Mouse (Mus musculus): Measurements from ENCODE around the gene Nos1. TPM values are rescaled to one million over a fixed set of nuclear protein-coding genes. Genes with fewer than 3 reads are reported as not detected.

Nos1 gene
- polyA plus RNA-seq, 2 experiments = 0.41 to 0.70 TPM

- WGBS = 25% methylated on average over 9 of the region's 9 CpGs
- no peak overlapping the region for H3K4me2 ChIP-seq (replicated peaks; ENCODE audit: low read depth, low read length, severe bottlenecking)
- no peak for ATAC-seq (ENCODE audit: low FRiP score, low read depth)
- H3K36me3 ChIP-seq (ENCODE audit: control insufficient read depth, insufficient read depth, low read length) = no peaks in the 10 kb centered on the region
- TF ChIP-seq POLR2A (IDR thresholded peaks at IDR 0.05; ENCODE audit: borderline replicate concordance, extremely low read depth, insufficient read depth, insufficient read length) = no peak
- no peak overlapping the region for H3K27ac ChIP-seq (replicated peaks; ENCODE audit: low read depth, low read length)
- H3K9me3 ChIP-seq (ENCODE audit: control insufficient read depth, low read length) = 0 out of 2 replicates have a peak, but pooled peaks cover 6% of the 10 kb centered on the region
- H3K9ac ChIP-seq (ENCODE audit: low read depth, low read length, severe bottlenecking) = peak overlapping the region; percentile 8; the same call in 1 of the 2 replicates
- H3K4me1 ChIP-seq (ENCODE audit: control insufficient read depth, insufficient read depth, low read length) = peaks cover 7% of the 10 kb centered on the region; the same call in 1 of the 2 replicates
- H3K27me3 ChIP-seq (ENCODE audit: control insufficient read depth, insufficient read depth, low read length) = peaks cover 50% of the 10 kb centered on the region
- H3K4me3 ChIP-seq (replicated peaks; ENCODE audit: low read length) = no peak overlapping the region
- no peak for DNase-seq (ENCODE audit: low spot score)
Observed at GRCm38 (mm10) chr5:117837731-117838130, 56.9 kb downstream of the Nos1 start.

- Histone ChIP-seq H3K4me1 (ENCODE audit: control insufficient read depth, insufficient read depth, low read length) (peaks cover 7% of the 10 kb centered on the region; the same call in 1 of the 2 replicates), H3K9ac (ENCODE audit: low read depth, low read length, severe bottlenecking) (no peak overlapping the region), H3K4me2 (replicated peaks; ENCODE audit: low read depth, low read length, severe bottlenecking) (no peak overlapping the region), H3K9me3 (ENCODE audit: control insufficient read depth, low read length) (0 out of 2 replicates have a peak, but pooled peaks cover 6% of the 10 kb centered on the region), H3K27ac (replicated peaks; ENCODE audit: low read depth, low read length) (no peak overlapping the region), H3K27me3 (ENCODE audit: control insufficient read depth, insufficient read depth, low read length) (peaks cover 63% of the 10 kb centered on the region), H3K4me3 (replicated peaks; ENCODE audit: low read length) (no peak overlapping the region), H3K36me3 (ENCODE audit: control insufficient read depth, insufficient read depth, low read length) (no peaks in the 10 kb centered on the region)
- TF ChIP-seq POLR2A (IDR thresholded peaks at IDR 0.05; ENCODE audit: borderline replicate concordance, extremely low read depth, insufficient read depth, insufficient read length) = no peak
- WGBS = 78% methylated on average over 7 of the region's 7 CpGs
- DNase-seq (ENCODE audit: low spot score) (no peak), ATAC-seq (ENCODE audit: low FRiP score, low read depth) (no peak)
Observed at GRCm38 (mm10) chr5:117839501-117839900, 58.7 kb downstream of the Nos1 start.

GRCm38 (mm10) chr5:117840203-117840602 lies 59.4 kb downstream of the Nos1 start:
- Histone ChIP-seq H3K27ac (replicated peaks; ENCODE audit: low read depth, low read length) (no peak overlapping the region), H3K27me3 (ENCODE audit: control insufficient read depth, insufficient read depth, low read length) (peaks cover 63% of the 10 kb centered on the region), H3K4me2 (replicated peaks; ENCODE audit: low read depth, low read length, severe bottlenecking) (no peak overlapping the region), H3K9me3 (ENCODE audit: control insufficient read depth, low read length) (no peaks in the 10 kb centered on the region), H3K4me3 (replicated peaks; ENCODE audit: low read length) (no peak overlapping the region), H3K36me3 (ENCODE audit: control insufficient read depth, insufficient read depth, low read length) (no peaks in the 10 kb centered on the region), H3K4me1 (ENCODE audit: control insufficient read depth, insufficient read depth, low read length) (peaks cover 7% of the 10 kb centered on the region; the same call in 1 of the 2 replicates), H3K9ac (ENCODE audit: low read depth, low read length, severe bottlenecking) (no peak overlapping the region)
- no peak for ATAC-seq (ENCODE audit: low FRiP score, low read depth)
- DNase-seq (ENCODE audit: low spot score) = no peak
- WGBS = 46% methylated on average over 9 of the region's 9 CpGs
- TF ChIP-seq POLR2A (IDR thresholded peaks at IDR 0.05; ENCODE audit: borderline replicate concordance, extremely low read depth, insufficient read depth, insufficient read length) = no peak

DNA sequence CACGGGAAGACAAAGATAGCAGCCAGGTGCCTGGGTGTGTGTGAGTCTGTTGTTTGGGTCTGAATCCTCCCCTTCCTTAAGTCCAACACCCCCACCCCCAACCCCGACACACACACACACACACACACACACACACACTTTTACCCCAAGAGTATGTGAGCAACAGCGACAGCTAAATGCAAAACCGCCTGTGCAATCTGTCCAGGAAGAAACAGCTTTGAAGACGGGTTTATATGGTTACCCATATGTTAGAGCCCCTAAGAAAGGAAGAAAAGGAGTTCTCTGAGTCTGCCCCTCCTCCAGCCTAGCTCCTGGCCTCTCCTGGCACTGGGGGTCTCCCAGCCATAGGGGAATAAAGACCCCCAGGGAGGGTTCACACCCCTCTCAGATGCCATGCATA lies 60.2 kb downstream of the Nos1 start:
- Histone ChIP-seq H3K9ac (ENCODE audit: low read depth, low read length, severe bottlenecking) (no peak overlapping the region), H3K9me3 (ENCODE audit: control insufficient read depth, low read length) (no peaks in the 10 kb centered on the region), H3K4me1 (ENCODE audit: control insufficient read depth, insufficient read depth, low read length) (peaks cover 7% of the 10 kb centered on the region; the same call in 1 of the 2 replicates), H3K27ac (replicated peaks; ENCODE audit: low read depth, low read length) (no peak overlapping the region), H3K27me3 (ENCODE audit: control insufficient read depth, insufficient read depth, low read length) (peaks cover 63% of the 10 kb centered on the region), H3K4me3 (replicated peaks; ENCODE audit: low read length) (no peak overlapping the region), H3K4me2 (replicated peaks; ENCODE audit: low read depth, low read length, severe bottlenecking) (no peak overlapping the region), H3K36me3 (ENCODE audit: control insufficient read depth, insufficient read depth, low read length) (no peaks in the 10 kb centered on the region)
- ATAC-seq (ENCODE audit: low FRiP score, low read depth) (no peak), DNase-seq (ENCODE audit: low spot score) (no peak)
- WGBS = 21% methylated on average over 5 of the region's 5 CpGs
- TF ChIP-seq POLR2A (IDR thresholded peaks at IDR 0.05; ENCODE audit: borderline replicate concordance, extremely low read depth, insufficient read depth, insufficient read length) = no peak

GRCm38 (mm10) chr5:117841651-117842347 lies 61.0 kb downstream of the Nos1 start:
- WGBS = under 1% methylated on average over 43 of the region's 44 CpGs
- no peak for DNase-seq (ENCODE audit: low spot score)
- H3K9me3 ChIP-seq (ENCODE audit: control insufficient read depth, low read length) = no peaks in the 10 kb centered on the region

More at GRCm38 (mm10) chr5:117841651-117842347, 61.0 kb downstream of the Nos1 start:
- Histone ChIP-seq H3K9ac (ENCODE audit: low read depth, low read length, severe bottlenecking) (no peak overlapping the region), H3K4me2 (replicated peaks; ENCODE audit: low read depth, low read length, severe bottlenecking) (peak overlapping the region; percentile 11; the same call in 1 of the 2 replicates), H3K36me3 (ENCODE audit: control insufficient read depth, insufficient read depth, low read length) (no peaks in the 10 kb centered on the region), H3K4me1 (ENCODE audit: control insufficient read depth, insufficient read depth, low read length) (peaks cover 6% of the 10 kb centered on the region; the same call in 1 of the 2 replicates), H3K27ac (replicated peaks; ENCODE audit: low read depth, low read length) (no peak overlapping the region), H3K4me3 (replicated peaks; ENCODE audit: low read length) (peak overlapping the region; percentile 10), H3K27me3 (ENCODE audit: control insufficient read depth, insufficient read depth, low read length) (peaks cover 63% of the 10 kb centered on the region)
- no peak for TF ChIP-seq POLR2A (IDR thresholded peaks at IDR 0.05; ENCODE audit: borderline replicate concordance, extremely low read depth, insufficient read depth, insufficient read length)
- ATAC-seq (ENCODE audit: low FRiP score, low read depth) = no peak
